Mouse (Mus musculus): ENCODE results near the gene Akna. TPM values are rescaled to one million over a fixed set of nuclear protein-coding genes. Genes with fewer than 3 reads are reported as not detected.

Gene Akna
- polyA plus RNA-seq (2015; fragmentation: Nextera tagmentation; extraction: Ambion mirVana): 9.0 and 10.4 TPM in 2 replicates

- Histone ChIP-seq H3K36me3 (no peaks in the 10 kb centered on the region), H3K9ac (peak within 1 kb of the TSS; percentile 49), H3K4me2 (peak within 1 kb of the TSS; percentile 60), H3K4me1 (peaks cover 80% of the 10 kb centered on the region), H3K9me3 (no peaks in the 10 kb centered on the region), H3K4me3 (peak within 1 kb of the TSS; percentile 43), H3K27me3 (no peaks in the 10 kb centered on the region), H3K27ac (peak within 1 kb of the TSS; percentile 98)
- peak; percentile 91 for ATAC-seq (ENCODE audit: borderline replicate concordance, extremely low read depth, low FRiP score, low TSS enrichment)
- under 1% methylated on average over 17 of the region's 17 CpGs for WGBS
These were observed at the start of gene Akna for GRCm38 (mm10) chr4:63403040-63403959. TSS of gene Akna (minus strand) at chr4:63403354.

- no peak for ATAC-seq (ENCODE audit: borderline replicate concordance, extremely low read depth, low FRiP score, low TSS enrichment)
- Histone ChIP-seq H3K9ac (no peak overlapping the region), H3K9me3 (no peaks in the 10 kb centered on the region), H3K36me3 (no peaks in the 10 kb centered on the region), H3K4me2 (no peak overlapping the region), H3K27ac (no peak overlapping the region), H3K4me3 (no peak overlapping the region), H3K4me1 (no peaks in the 10 kb centered on the region), H3K27me3 (no peaks in the 10 kb centered on the region)
- WGBS: 74% methylated on average over 3 of the region's 3 CpGs
These were observed 49.4 kb upstream of the Akna start for GRCm38 (mm10) chr4:63452555-63452954.

GRCm38 (mm10) chr4:63450551-63450950, 47.4 kb upstream of the Akna start:
- H3K27ac ChIP-seq: no peak overlapping the region
- no peaks in the 10 kb centered on the region for H3K9me3 ChIP-seq
- no peaks in the 10 kb centered on the region for H3K36me3 ChIP-seq
- H3K4me3 ChIP-seq: no peak overlapping the region
- WGBS: 72% methylated on average over 5 of the region's 5 CpGs
- H3K27me3 ChIP-seq: no peaks in the 10 kb centered on the region
- no peaks in the 10 kb centered on the region for H3K4me1 ChIP-seq
- H3K4me2 ChIP-seq: no peak overlapping the region
- ATAC-seq (ENCODE audit: borderline replicate concordance, extremely low read depth, low FRiP score, low TSS enrichment): no peak
- no peak overlapping the region for H3K9ac ChIP-seq

- WGBS: 78% methylated on average over 10 of the region's 10 CpGs
- H3K4me1 ChIP-seq: no peaks in the 10 kb centered on the region
- no peaks in the 10 kb centered on the region for H3K36me3 ChIP-seq
- H3K4me2 ChIP-seq: no peak overlapping the region
- no peaks in the 10 kb centered on the region for H3K9me3 ChIP-seq
- H3K27ac ChIP-seq: no peak overlapping the region
- no peak overlapping the region for H3K9ac ChIP-seq
- H3K27me3 ChIP-seq: no peaks in the 10 kb centered on the region
- no peak overlapping the region for H3K4me3 ChIP-seq
- no peak for ATAC-seq (ENCODE audit: borderline replicate concordance, extremely low read depth, low FRiP score, low TSS enrichment)
These were observed 41.4 kb upstream of the Akna start for GRCm38 (mm10) chr4:63444362-63445066.

GRCm38 (mm10) chr4:63443101-63443500, 39.9 kb upstream of the Akna start:
- Histone ChIP-seq H3K4me2 (no peak overlapping the region), H3K27ac (no peak overlapping the region), H3K9ac (no peak overlapping the region), H3K4me3 (no peak overlapping the region), H3K9me3 (no peaks in the 10 kb centered on the region), H3K4me1 (0 out of 2 replicates have a peak, but pooled peaks cover under 1% of the 10 kb centered on the region), H3K36me3 (no peaks in the 10 kb centered on the region), H3K27me3 (no peaks in the 10 kb centered on the region)
- 88% methylated on average over 2 of the region's 2 CpGs for WGBS
- ATAC-seq (ENCODE audit: borderline replicate concordance, extremely low read depth, low FRiP score, low TSS enrichment): no peak

GRCm38 (mm10) chr4:63441616-63442015, 38.5 kb upstream of the Akna start:
- Histone ChIP-seq H3K9me3 (no peaks in the 10 kb centered on the region), H3K27me3 (no peaks in the 10 kb centered on the region), H3K4me1 (0 out of 2 replicates have a peak, but pooled peaks cover 8% of the 10 kb centered on the region), H3K4me2 (no peak overlapping the region), H3K9ac (no peak overlapping the region), H3K36me3 (no peaks in the 10 kb centered on the region), H3K27ac (no peak overlapping the region), H3K4me3 (no peak overlapping the region)
- 93% methylated on average over 7 of the region's 7 CpGs for WGBS
- ATAC-seq (ENCODE audit: borderline replicate concordance, extremely low read depth, low FRiP score, low TSS enrichment): no peak

GRCm38 (mm10) chr4:63440262-63440661, 37.1 kb upstream of the Akna start:
- H3K36me3 ChIP-seq: no peaks in the 10 kb centered on the region
- WGBS: 61% methylated on average over 7 of the region's 7 CpGs
- H3K4me2 ChIP-seq: no peak overlapping the region
- ATAC-seq (ENCODE audit: borderline replicate concordance, extremely low read depth, low FRiP score, low TSS enrichment): no peak; the same call in 1 of the 2 replicates
- no peaks in the 10 kb centered on the region for H3K9me3 ChIP-seq
- H3K27ac ChIP-seq: no peak overlapping the region
- 0 out of 2 replicates have a peak, but pooled peaks cover 8% of the 10 kb centered on the region for H3K4me1 ChIP-seq
- no peak overlapping the region for H3K9ac ChIP-seq
- H3K4me3 ChIP-seq: no peak overlapping the region
- no peaks in the 10 kb centered on the region for H3K27me3 ChIP-seq

- Histone ChIP-seq H3K27ac (no peak overlapping the region), H3K4me1 (0 out of 2 replicates have a peak, but pooled peaks cover 8% of the 10 kb centered on the region), H3K9ac (no peak overlapping the region), H3K4me2 (no peak overlapping the region), H3K4me3 (no peak overlapping the region), H3K9me3 (no peaks in the 10 kb centered on the region), H3K36me3 (no peaks in the 10 kb centered on the region), H3K27me3 (no peaks in the 10 kb centered on the region)
- 72% methylated on average over 5 of the region's 5 CpGs for WGBS
- ATAC-seq (ENCODE audit: borderline replicate concordance, extremely low read depth, low FRiP score, low TSS enrichment): no peak
These were observed 34.8 kb upstream of the Akna start for GRCm38 (mm10) chr4:63437968-63438367.

- H3K4me1 ChIP-seq: 0 out of 2 replicates have a peak, but pooled peaks cover 8% of the 10 kb centered on the region
- no peak overlapping the region for H3K4me2 ChIP-seq
- H3K9ac ChIP-seq: no peak overlapping the region
- H3K27me3 ChIP-seq: no peaks in the 10 kb centered on the region
- H3K36me3 ChIP-seq: no peaks in the 10 kb centered on the region
- ATAC-seq (ENCODE audit: borderline replicate concordance, extremely low read depth, low FRiP score, low TSS enrichment): peak; percentile 48; the same call in 1 of the 2 replicates
- 50% methylated on average over 16 of the region's 16 CpGs for WGBS
- H3K9me3 ChIP-seq: no peaks in the 10 kb centered on the region
- H3K4me3 ChIP-seq: no peak overlapping the region
- H3K27ac ChIP-seq: no peak overlapping the region
These were observed 34.1 kb upstream of the Akna start for GRCm38 (mm10) chr4:63437119-63437815.

- Histone ChIP-seq H3K4me3 (no peak overlapping the region), H3K9ac (no peak overlapping the region), H3K4me2 (no peak overlapping the region), H3K36me3 (no peaks in the 10 kb centered on the region), H3K27ac (no peak overlapping the region), H3K4me1 (0 out of 2 replicates have a peak, but pooled peaks cover 8% of the 10 kb centered on the region), H3K27me3 (no peaks in the 10 kb centered on the region), H3K9me3 (no peaks in the 10 kb centered on the region)
- ATAC-seq (ENCODE audit: borderline replicate concordance, extremely low read depth, low FRiP score, low TSS enrichment): no peak
- 68% methylated on average over 9 of the region's 9 CpGs for WGBS
These were observed 32.2 kb upstream of the Akna start for GRCm38 (mm10) chr4:63435402-63435801.

GRCm38 (mm10) chr4:63431098-63431497, 27.9 kb upstream of the Akna start:
- H3K27ac ChIP-seq: no peak overlapping the region
- no peak overlapping the region for H3K4me2 ChIP-seq
- H3K9me3 ChIP-seq: no peaks in the 10 kb centered on the region
- no peak overlapping the region for H3K9ac ChIP-seq
- H3K27me3 ChIP-seq: no peaks in the 10 kb centered on the region
- no peaks in the 10 kb centered on the region for H3K4me1 ChIP-seq
- ATAC-seq (ENCODE audit: borderline replicate concordance, extremely low read depth, low FRiP score, low TSS enrichment): no peak
- no peak overlapping the region for H3K4me3 ChIP-seq
- WGBS: 67% methylated on average over 5 of the region's 5 CpGs
- no peaks in the 10 kb centered on the region for H3K36me3 ChIP-seq

Measured in lung, embryonic 15.5 days (tissue).